Mouse (Mus musculus): ENCODE measurements at regions not wholly inside any gene's neighbourhood (a gene's known extent, or its start where the extent isn't known, plus 50 kb on each side); places are given as distances from the start of the nearest gene placed in this dataset.
"Not testable (repeated sequence)": the region's sequence is repeated elsewhere in the genome, so short reads cannot be mapped to it uniquely, and the experiment has no call there.

- H3K4me2 ChIP-seq (ENCODE audit: low read depth, low read length, poor library complexity, severe bottlenecking), result no peak overlapping the region
- no peak overlapping the region for H3K4me3 ChIP-seq (ENCODE audit: low read depth, low read length)
- no peak for TF ChIP-seq CTCF (IDR thresholded peaks at IDR 0.05)
- H3K9ac ChIP-seq (replicated peaks; ENCODE audit: low read length, poor library complexity, severe bottlenecking), result no peak overlapping the region
- no peak for DNase-seq (ENCODE audit: low spot score)
- no peaks in the 10 kb centered on the region for H3K4me1 ChIP-seq (ENCODE audit: insufficient read depth, low read length)
- H3K27me3 ChIP-seq (ENCODE audit: insufficient read depth, low read length), result no peaks in the 10 kb centered on the region
- H3K9me3 ChIP-seq (ENCODE audit: low read length), result no peaks in the 10 kb centered on the region
- H3K27ac ChIP-seq (ENCODE audit: low read depth, low read length), result no peak overlapping the region
- H3K36me3 ChIP-seq (ENCODE audit: insufficient read depth, low read length), result no peaks in the 10 kb centered on the region
- ATAC-seq (ENCODE audit: low FRiP score), result no peak
Measured at GRCm38 (mm10) chrX:110269652-110270051, 544.4 kb upstream of the Pou3f4 start.

- H3K27ac ChIP-seq (ENCODE audit: low read depth, low read length); H3K36me3 ChIP-seq (ENCODE audit: insufficient read depth, low read length); H3K4me1 ChIP-seq (ENCODE audit: insufficient read depth, low read length); H3K4me3 ChIP-seq (ENCODE audit: low read depth, low read length); H3K9me3 ChIP-seq (ENCODE audit: low read length); H3K9ac ChIP-seq (replicated peaks; ENCODE audit: low read length, poor library complexity, severe bottlenecking); DNase-seq (ENCODE audit: low spot score); ATAC-seq (ENCODE audit: low FRiP score); H3K4me2 ChIP-seq (ENCODE audit: low read depth, low read length, poor library complexity, severe bottlenecking); H3K27me3 ChIP-seq (ENCODE audit: insufficient read depth, low read length): not testable (repeated sequence)
- whole genome bisulfite sequencing, result 93% methylated on average over 3 of the region's 3 CpGs
Measured at GRCm38 (mm10) chrX:110274277-110274676, 539.8 kb upstream of the Pou3f4 start.

GRCm38 (mm10) chrX:110275390-110275789, 538.7 kb upstream of the Pou3f4 start:
- no peak overlapping the region for H3K27ac ChIP-seq (ENCODE audit: low read depth, low read length)
- no peak for TF ChIP-seq CTCF (IDR thresholded peaks at IDR 0.05)
- 88% methylated on average over 4 of the region's 4 CpGs for whole genome bisulfite sequencing
- H3K4me3 ChIP-seq (ENCODE audit: low read depth, low read length), result no peak overlapping the region
- 0 out of 2 replicates have a peak, but pooled peaks cover 3% of the 10 kb centered on the region for H3K9me3 ChIP-seq (ENCODE audit: low read length)
- no peak overlapping the region for H3K4me2 ChIP-seq (ENCODE audit: low read depth, low read length, poor library complexity, severe bottlenecking)
- H3K4me1 ChIP-seq (ENCODE audit: insufficient read depth, low read length), result no peaks in the 10 kb centered on the region
- H3K27me3 ChIP-seq (ENCODE audit: insufficient read depth, low read length), result no peaks in the 10 kb centered on the region
- H3K36me3 ChIP-seq (ENCODE audit: insufficient read depth, low read length), result no peaks in the 10 kb centered on the region
- H3K9ac ChIP-seq (replicated peaks; ENCODE audit: low read length, poor library complexity, severe bottlenecking), result no peak overlapping the region
- DNase-seq (ENCODE audit: low spot score), result no peak
- no peak for ATAC-seq (ENCODE audit: low FRiP score)

- ATAC-seq (ENCODE audit: low FRiP score) (no peak), DNase-seq (ENCODE audit: low spot score) (no peak)
- TF ChIP-seq CTCF (IDR thresholded peaks at IDR 0.05), result no peak
- Histone ChIP-seq H3K4me3 (ENCODE audit: low read depth, low read length) (no peak overlapping the region), H3K9ac (replicated peaks; ENCODE audit: low read length, poor library complexity, severe bottlenecking) (no peak overlapping the region), H3K27me3 (ENCODE audit: insufficient read depth, low read length) (no peaks in the 10 kb centered on the region), H3K27ac (ENCODE audit: low read depth, low read length) (no peak overlapping the region), H3K4me1 (ENCODE audit: insufficient read depth, low read length) (no peaks in the 10 kb centered on the region), H3K4me2 (ENCODE audit: low read depth, low read length, poor library complexity, severe bottlenecking) (no peak overlapping the region), H3K9me3 (ENCODE audit: low read length) (0 out of 2 replicates have a peak, but pooled peaks cover 3% of the 10 kb centered on the region), H3K36me3 (ENCODE audit: insufficient read depth, low read length) (no peaks in the 10 kb centered on the region)
- 88% methylated on average over 3 of the region's 3 CpGs for WGBS
Measured at GRCm38 (mm10) chrX:110275830-110276229, 538.2 kb upstream of the Pou3f4 start.

GRCm38 (mm10) chrX:110279492-110280213, 534.4 kb upstream of the Pou3f4 start:
- WGBS, result 89% methylated on average over 14 of the region's 14 CpGs
- Histone ChIP-seq H3K27ac (ENCODE audit: low read depth, low read length) (no peak overlapping the region), H3K4me3 (ENCODE audit: low read depth, low read length) (no peak overlapping the region), H3K4me1 (ENCODE audit: insufficient read depth, low read length) (no peaks in the 10 kb centered on the region), H3K9me3 (ENCODE audit: low read length) (peaks cover 3% of the 10 kb centered on the region; the same call in 1 of the 2 replicates), H3K36me3 (ENCODE audit: insufficient read depth, low read length) (no peaks in the 10 kb centered on the region), H3K27me3 (ENCODE audit: insufficient read depth, low read length) (no peaks in the 10 kb centered on the region), H3K4me2 (ENCODE audit: low read depth, low read length, poor library complexity, severe bottlenecking) (no peak overlapping the region), H3K9ac (replicated peaks; ENCODE audit: low read length, poor library complexity, severe bottlenecking) (no peak overlapping the region)
- ATAC-seq (ENCODE audit: low FRiP score) (no peak), DNase-seq (ENCODE audit: low spot score) (peak; percentile 1)
- no peak for TF ChIP-seq CTCF (IDR thresholded peaks at IDR 0.05)

- H3K9ac ChIP-seq (replicated peaks; ENCODE audit: low read length, poor library complexity, severe bottlenecking); DNase-seq (ENCODE audit: low spot score); H3K4me1 ChIP-seq (ENCODE audit: insufficient read depth, low read length); H3K27ac ChIP-seq (ENCODE audit: low read depth, low read length); H3K27me3 ChIP-seq (ENCODE audit: insufficient read depth, low read length); H3K9me3 ChIP-seq (ENCODE audit: low read length); H3K4me3 ChIP-seq (ENCODE audit: low read depth, low read length); H3K4me2 ChIP-seq (ENCODE audit: low read depth, low read length, poor library complexity, severe bottlenecking); ATAC-seq (ENCODE audit: low FRiP score); H3K36me3 ChIP-seq (ENCODE audit: insufficient read depth, low read length): not testable (repeated sequence)
- 91% methylated on average over 13 of the region's 13 CpGs for WGBS
Measured at GRCm38 (mm10) chrX:110281389-110281872, 532.6 kb upstream of the Pou3f4 start.
